ENCODE assay signal across 13 mouse cellular contexts in the genomic region with DNA sequence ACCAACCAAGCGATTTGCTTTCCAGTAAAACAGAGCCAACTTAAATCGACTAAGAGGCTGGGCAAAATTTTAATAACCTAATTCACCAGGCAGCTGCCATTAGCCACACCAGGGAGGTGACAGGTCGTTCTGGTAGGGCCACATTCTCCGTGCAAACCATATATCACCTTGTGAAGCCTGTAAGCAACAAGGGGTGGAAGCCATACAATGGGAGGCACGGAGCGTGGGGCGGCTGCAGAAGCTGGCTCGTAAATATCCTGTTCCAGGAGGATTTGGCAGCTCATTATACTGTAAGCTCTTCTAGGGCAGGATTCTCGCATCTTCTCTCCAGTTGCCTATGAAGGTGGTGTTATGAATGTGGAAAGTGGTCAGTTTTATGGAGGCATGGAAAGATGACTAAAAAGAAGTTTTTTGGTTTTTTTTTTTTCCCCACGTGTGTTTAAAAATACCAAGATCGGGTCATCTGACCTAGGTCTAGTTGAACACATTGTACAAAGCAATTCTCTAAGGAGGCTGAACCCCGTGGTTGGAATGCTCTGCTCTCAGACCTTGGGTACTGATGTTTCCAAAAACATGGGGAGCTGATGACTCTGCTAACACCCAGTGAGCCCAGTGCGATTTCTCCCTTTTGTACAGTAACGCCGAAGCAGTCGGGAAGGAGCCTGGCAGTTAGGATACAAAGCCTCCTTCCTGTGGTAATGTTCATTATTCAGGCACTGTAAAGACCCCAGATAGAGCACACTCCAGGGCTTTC. TPM values are rescaled to one million over a fixed set of nuclear protein-coding genes. Genes with fewer than 3 reads are reported as not detected.
DNase-seq lines count a peak whose midpoint lies in the region; ATAC-seq and TF ChIP-seq lines count a peak whose summit lies in the region.
"Had no signal": no experiment of that assay in that cellular context is flagged by ENCODE, and none has a peak within 500 bp of the region (broad histone marks: within the 10 kb centered on the region; RNA-seq: fewer than 3 reads in every experiment).

No protein-coding gene starts in this region.

- WGBS in macrophage (ENCODE audit: missing documents) = 94% methylated on average over 16 of the region's 16 CpGs
- 84% methylated on average over 16 of the region's 16 CpGs for WGBS in midbrain, embryonic 16.5 days

- no peaks in the 10 kb centered on the region for H3K9me3 ChIP-seq in midbrain, embryonic 16.5 days (replicated peaks; ENCODE audit: control insufficient read depth, low read length, poor library complexity, severe bottlenecking)

- H3K4me3 ChIP-seq in layer of hippocampus, adult 2 months = no peak overlapping the region
- H3K4me3 ChIP-seq in macrophage (ENCODE audit: inconsistent target) = no peak overlapping the region
- H3K4me3 ChIP-seq in midbrain, embryonic 16.5 days (ENCODE audit: low read depth, low read length) = no peak overlapping the region

- H3K36me3 ChIP-seq in macrophage (ENCODE audit: inconsistent target) = no peaks in the 10 kb centered on the region
- H3K36me3 ChIP-seq in midbrain, embryonic 16.5 days (ENCODE audit: control insufficient read depth, insufficient read depth, low read length) = no peaks in the 10 kb centered on the region
- H3K36me3 ChIP-seq: G1E had no signal

- no peak overlapping the region for H3K4me2 ChIP-seq in midbrain, embryonic 16.5 days (ENCODE audit: low read length)

- H3K9ac ChIP-seq in midbrain, embryonic 16.5 days (ENCODE audit: low read depth, low read length) = no peak overlapping the region

- no peak for TF ChIP-seq CTCF in layer of hippocampus, adult 2 months (conservative IDR thresholded peaks at IDR 0.05)

- peak overlapping the region; percentile 44; the same call in 1 of the 2 replicates for H3K27ac ChIP-seq in layer of hippocampus, adult 2 months
- 0 out of 2 replicates have a peak overlapping the region, but pooled peaks have one; percentile 86 for H3K27ac ChIP-seq in macrophage
- no peak overlapping the region for H3K27ac ChIP-seq in midbrain, embryonic 16.5 days (ENCODE audit: low read length)

- H3K79me2 ChIP-seq in macrophage (ENCODE audit: inconsistent target) = no peaks in the 10 kb centered on the region

- no peaks in the 10 kb centered on the region for H3K27me3 ChIP-seq in midbrain, embryonic 16.5 days (ENCODE audit: control insufficient read depth, insufficient read depth, low read depth, low read length)

- DNase-seq in gastrocnemius, postnatal 25 days = peak; percentile 42
- DNase-seq in gastrocnemius, postnatal 10 days = no peak
- no peak for DNase-seq in layer of hippocampus, adult 2 months (ENCODE audit: low spot score in 2 of 2)
- no peak for DNase-seq in layer of hippocampus, postnatal 25 days (ENCODE audit: extremely low spot score in 1 of 2, low spot score in 1 of 2)
- DNase-seq in forelimb bud, embryonic 11.5 days (ENCODE audit: low read depth, low spot score) = peak; percentile 29
- DNase-seq in spleen, postnatal 10 days (ENCODE audit: low spot score in 2 of 2) = no peak
- DNase-seq: adrenal gland, postnatal 36 days; cerebellum, adult 11 months; heart, postnatal 14 days; spleen, adult 18-20 months had no signal

- ATAC-seq in midbrain, embryonic 16.5 days = no peak

- no peaks in the 10 kb centered on the region for H3K4me1 ChIP-seq in midbrain, embryonic 16.5 days (ENCODE audit: control insufficient read depth, insufficient read depth, low read length)

RNA-seq across cellular contexts. Expression of gene Sash1, which starts 24.5 kb away (rescaled TPM):
- 10 to 100 TPM; 13.4 to 16.9 TPM for total RNA-seq in gastrocnemius, postnatal 25 days (2021)
- 10 to 100 TPM; 40.9 to 45.2 TPM for total RNA-seq in gastrocnemius, postnatal 10 days (2021)
- total RNA-seq in layer of hippocampus, adult 2 months (2021) = 10 to 100 TPM; 75.7 to 86.0 TPM
- total RNA-seq in layer of hippocampus, postnatal 25 days (2021) = 10 to 100 TPM; 76.8 to 79.4 TPM
- 1,000 to 10,000 TPM in 4 of 26 experiments, 100 to 1,000 TPM in 22; 448 to 1,370 (median 593) TPM for total RNA-seq in macrophage (2018; cell fraction: chromatin; rRNA removed)
- 100 to 1,000 TPM; 123 to 274 (median 157) TPM for total RNA-seq in macrophage (2018; cell fraction: cytosol; rRNA removed)
- total RNA-seq in macrophage (2018; cell fraction: nucleus; rRNA removed) = 100 to 1,000 TPM; 308 to 672 (median 443) TPM
- 73.7 to 118 TPM (median 76.8 TPM) in 3 replicates for polyA plus RNA-seq in macrophage (2018)
- polyA plus RNA-seq in midbrain, embryonic 16.5 days (2015; fragmentation: Nextera tagmentation; extraction: Ambion mirVana) = 2.2 and 2.7 TPM in 2 replicates
- polyA plus RNA-seq: G1E had no signal

Comparison
In these comparisons a context has a peak if more than half of its experiments do, and no peak if none do; other contexts are left out.
1. DNase-seq: peak in gastrocnemius, postnatal 25 days (single experiment) and forelimb bud, embryonic 11.5 days (single experiment); none in gastrocnemius, postnatal 10 days (single experiment), layer of hippocampus, adult 2 months (0 of 2), layer of hippocampus, postnatal 25 days (0 of 2) and spleen, postnatal 10 days (0 of 2).